Mouse (Mus musculus): ENCODE measurements around the gene Gdf15.

DNA sequence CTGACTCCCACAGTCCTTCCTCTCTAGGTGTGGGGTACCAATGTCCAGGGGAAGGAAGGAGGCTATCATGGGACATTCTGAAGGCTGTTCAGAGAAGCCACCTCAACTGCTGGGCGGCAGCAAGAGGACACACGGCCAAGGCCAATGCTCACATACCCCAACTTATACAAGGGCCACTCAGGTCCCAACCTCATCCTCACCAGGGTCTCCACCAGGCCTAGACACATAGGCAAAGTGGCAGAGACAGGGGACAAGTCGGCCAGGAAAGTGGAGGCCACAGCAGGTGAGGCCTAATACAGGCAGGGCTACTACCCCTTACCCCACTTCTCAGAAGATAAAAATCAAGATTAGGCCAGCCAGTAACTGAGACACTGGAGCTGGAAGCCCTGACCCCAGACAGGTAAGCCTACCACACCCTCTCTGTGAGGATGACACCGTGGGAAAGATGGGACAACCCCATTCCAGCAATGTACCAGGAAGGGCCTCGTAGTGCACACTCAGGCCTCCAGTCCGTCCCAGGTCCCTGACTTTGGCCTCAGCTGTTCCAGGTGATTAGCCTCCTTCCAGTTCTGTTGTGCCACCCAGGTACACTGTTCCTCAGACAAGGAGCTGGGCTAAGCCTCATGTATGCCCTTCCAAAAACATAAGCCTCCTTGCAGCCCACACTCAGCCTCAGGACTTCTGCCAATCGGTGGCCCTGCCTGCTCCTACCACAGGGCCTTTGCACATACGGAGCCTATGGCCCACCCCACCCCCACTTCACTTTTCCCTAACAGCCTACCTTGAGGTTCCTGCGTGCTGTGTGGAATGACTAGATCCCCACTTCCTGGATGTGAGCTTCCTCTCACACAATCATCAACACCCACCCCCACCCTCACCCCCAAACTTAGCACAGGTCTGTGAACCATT is 26.1 kb downstream of the Gdf15 start:
- TF ChIP-seq CTCF (IDR thresholded peaks at IDR 0.05; ENCODE audit: low read depth, low read length) (no peak), GATA1 (IDR thresholded peaks at IDR 0.05; ENCODE audit: borderline replicate concordance, low read length) (no peak), TAL1 (conservative IDR thresholded peaks at IDR 0.05; ENCODE audit: low read depth, low read length) (no peak), POLR2AphosphoS5 (IDR thresholded peaks at IDR 0.05; ENCODE audit: insufficient replicate concordance, low read depth, low read length) (no peak)

Measured in G1E (cell line).